ENCODE assay signal across 23 mouse cellular contexts in the genomic region with DNA sequence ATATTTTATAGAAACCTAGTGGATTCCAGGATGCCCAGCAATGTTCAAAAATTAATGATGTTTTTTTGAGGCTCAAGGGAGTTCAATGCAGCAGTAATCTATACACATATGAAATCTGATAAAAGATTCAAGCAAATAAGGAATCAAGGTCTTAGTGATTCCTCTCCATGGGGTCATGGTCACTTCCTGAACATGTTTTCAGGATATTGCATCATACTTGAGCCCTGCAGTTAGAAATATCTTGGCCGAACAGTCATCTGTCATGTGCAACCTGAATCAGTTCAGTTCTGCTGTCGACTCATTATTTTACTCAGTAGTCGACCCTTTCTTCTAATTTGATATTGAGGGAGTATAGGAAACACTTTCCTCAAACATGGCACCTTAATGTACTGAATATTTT.
"Had no signal": no experiment of that assay in that cellular context is flagged by ENCODE, and none has a peak within 500 bp of the region (broad histone marks: within the 10 kb centered on the region; RNA-seq: fewer than 3 reads in every experiment).

No protein-coding gene starts in this region.

- H3K4me3 ChIP-seq: kidney, embryonic 15.5 days; left cerebral cortex, adult 2 months; limb, embryonic 12.5 days; limb, embryonic 15.5 days; liver, embryonic 12.5 days; liver, embryonic 15.5 days; megakaryocyte, embryonic 14.5 days; neural tube, embryonic 13.5 days had no signal

- H3K27ac ChIP-seq: kidney, embryonic 15.5 days; left cerebral cortex, adult 2 months; limb, embryonic 12.5 days; limb, embryonic 15.5 days; liver, embryonic 12.5 days; liver, embryonic 15.5 days; neural tube, embryonic 13.5 days; stomach, postnatal 0 days had no signal

- H3K4me2 ChIP-seq: kidney, embryonic 15.5 days; limb, embryonic 12.5 days; limb, embryonic 15.5 days; liver, embryonic 12.5 days; liver, embryonic 15.5 days; midbrain, embryonic 11.5 days; neural tube, embryonic 13.5 days had no signal

- H3K9me3 ChIP-seq: kidney, embryonic 15.5 days; limb, embryonic 12.5 days; limb, embryonic 15.5 days; liver, embryonic 12.5 days; liver, embryonic 15.5 days; megakaryocyte, embryonic 14.5 days; neural tube, embryonic 13.5 days had no signal

- H3K27me3 ChIP-seq: kidney, embryonic 15.5 days; limb, embryonic 12.5 days; limb, embryonic 15.5 days; liver, embryonic 12.5 days; liver, embryonic 15.5 days; megakaryocyte, embryonic 14.5 days; neural tube, embryonic 13.5 days had no signal

- ATAC-seq: intestine, embryonic 16.5 days; liver, embryonic 12.5 days had no signal

- H3K36me3 ChIP-seq: kidney, embryonic 15.5 days; limb, embryonic 12.5 days; limb, embryonic 15.5 days; liver, embryonic 12.5 days; liver, embryonic 15.5 days; neural tube, embryonic 13.5 days had no signal

- H3K4me1 ChIP-seq: kidney, embryonic 15.5 days; limb, embryonic 12.5 days; limb, embryonic 15.5 days; liver, embryonic 12.5 days; liver, embryonic 15.5 days; neural tube, embryonic 13.5 days had no signal

- DNase-seq: kidney, adult 2 months; kidney, postnatal 10 days; kidney, postnatal 36 days; layer of hippocampus, postnatal 36 days; lung, adult 2 months; lung, postnatal 14 days; lung, postnatal 4 days; midbrain, embryonic 14.5 days; right cerebral cortex, postnatal 4 days; thymus, adult 2 months; thymus, postnatal 14 days; thymus, postnatal 4 days had no signal

- H3K9ac ChIP-seq: kidney, embryonic 15.5 days; limb, embryonic 12.5 days; limb, embryonic 15.5 days; liver, embryonic 12.5 days; liver, embryonic 15.5 days; neural tube, embryonic 13.5 days had no signal
